Mouse (Mus musculus) layer of hippocampus, postnatal 36 days (tissue): ENCODE measurements around the gene Mest. TPM values are rescaled to one million over a fixed set of nuclear protein-coding genes. Genes with fewer than 3 reads are reported as not detected.

Experiments
- DNase-seq, 2 experiments: peaks; one replicate each; pipeline ENCODE4 v3.0.0; 2022
- total RNA-seq, 2 experiments: library from RNA; stranded (reverse); gene quantifications; 2 replicates each; pipeline ENCODE4 v1.2.3; 2021

Mest gene
- total RNA-seq, 2 experiments from 2014 or later, result 48.4 to 52.7 TPM

DNA sequence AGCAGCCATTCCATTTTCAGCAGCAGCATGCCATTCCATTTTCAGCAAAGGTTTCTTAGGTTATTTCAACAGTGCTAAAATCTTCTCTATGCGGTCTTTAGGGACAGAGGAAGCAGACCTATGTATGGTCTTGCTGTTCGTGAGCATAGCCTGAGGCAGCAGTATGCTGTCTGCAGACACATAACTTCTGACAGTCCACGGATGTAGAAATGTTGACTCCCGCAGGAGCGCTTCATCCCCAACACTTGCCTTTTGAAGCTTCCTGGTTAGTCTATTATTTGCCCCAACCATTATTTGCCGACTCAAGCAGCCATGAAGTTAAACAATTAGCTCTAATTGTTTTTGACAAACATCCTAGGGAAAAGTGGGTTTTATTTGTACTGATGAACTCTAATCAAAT, 14.2 kb upstream of the Mest start:
- DNase-seq, result no peak

DNA sequence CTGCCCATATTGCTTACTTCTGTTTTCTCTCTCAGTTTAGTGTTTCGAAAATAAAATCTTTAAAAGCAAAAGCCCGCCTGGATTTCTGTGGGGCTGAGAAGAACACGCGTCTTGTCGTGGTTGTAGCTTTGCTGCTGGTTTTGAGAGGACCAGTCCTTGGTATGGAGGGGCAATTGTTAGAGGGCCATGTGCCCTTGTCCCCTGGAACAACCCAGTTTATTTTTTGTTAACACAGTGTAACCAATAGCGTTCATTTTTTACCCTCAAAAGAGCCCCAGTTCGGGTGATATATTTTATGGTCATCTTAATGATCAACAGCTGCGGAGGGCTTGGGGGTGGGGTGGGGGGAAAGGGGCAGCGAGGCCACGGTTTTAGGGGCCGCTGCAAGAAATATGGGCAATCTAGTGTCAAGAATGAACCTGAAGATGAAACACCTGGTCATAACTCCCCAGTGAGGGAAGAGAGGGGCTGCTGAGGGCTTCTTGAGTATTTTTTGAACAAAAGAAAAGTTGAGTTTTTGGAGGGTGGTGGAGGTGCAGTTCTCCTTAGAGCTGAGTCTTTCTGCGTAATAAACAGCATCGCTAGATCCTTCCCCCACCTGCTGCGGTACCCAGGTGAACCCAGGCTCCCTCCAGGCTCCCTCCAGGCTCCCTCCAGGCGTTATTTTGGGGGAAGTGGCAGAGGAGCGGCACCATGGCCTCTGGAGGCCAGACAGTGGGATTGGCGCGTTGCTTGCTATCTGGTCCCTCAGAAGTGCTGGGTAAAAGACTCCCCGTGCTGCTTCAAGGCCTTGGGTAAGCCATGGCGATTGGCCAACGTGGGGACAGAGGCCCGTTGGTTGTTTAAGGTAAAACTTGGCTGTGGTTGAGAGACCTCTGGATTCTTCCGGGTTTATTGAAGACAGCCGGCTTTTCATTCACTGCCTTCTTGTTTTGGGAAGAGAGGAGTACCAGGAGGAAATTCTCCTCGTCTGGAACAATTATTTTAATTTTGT, 12.7 kb upstream of the Mest start:
- no peak for DNase-seq

DNA sequence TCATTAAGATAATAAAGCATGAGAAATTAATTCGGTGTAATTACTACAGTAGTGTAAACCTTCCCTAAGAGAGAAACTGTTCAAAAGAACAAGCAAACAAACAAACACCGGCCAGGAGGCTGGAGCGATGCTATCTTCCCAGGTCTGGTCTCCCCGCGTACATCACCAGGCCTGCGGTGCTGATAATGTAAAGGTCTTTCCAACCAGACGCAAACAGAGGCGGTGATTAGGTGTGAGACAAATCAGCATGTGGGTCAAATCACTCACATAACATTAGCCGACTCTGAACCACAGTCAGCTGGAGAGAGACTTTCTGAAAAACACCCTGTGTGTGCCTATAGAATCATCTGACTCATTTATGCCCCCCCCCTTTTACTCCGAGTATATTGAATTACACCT, 12.0 kb upstream of the Mest start:
- DNase-seq, result no peak

DNA sequence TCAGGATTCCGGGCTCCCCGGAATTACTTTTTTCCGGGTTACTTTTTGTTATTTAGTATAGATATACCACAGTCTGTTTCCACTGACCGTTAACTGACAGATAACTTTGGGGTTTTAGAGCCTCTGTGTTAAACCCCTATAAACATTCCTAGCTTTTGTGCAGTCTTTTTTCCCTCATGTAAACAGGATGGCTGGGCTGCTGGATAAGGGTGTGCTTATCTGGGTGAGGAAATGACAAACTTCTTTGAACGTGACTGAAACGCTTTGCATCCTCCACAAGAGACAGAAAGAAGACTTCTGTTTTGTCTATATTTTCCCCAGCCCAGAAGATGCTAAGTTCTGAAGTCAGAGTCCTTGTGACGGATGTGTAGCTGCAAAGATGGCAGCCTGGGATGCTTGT, 10.9 kb upstream of the Mest start:
- DNase-seq, result no peak

DNA sequence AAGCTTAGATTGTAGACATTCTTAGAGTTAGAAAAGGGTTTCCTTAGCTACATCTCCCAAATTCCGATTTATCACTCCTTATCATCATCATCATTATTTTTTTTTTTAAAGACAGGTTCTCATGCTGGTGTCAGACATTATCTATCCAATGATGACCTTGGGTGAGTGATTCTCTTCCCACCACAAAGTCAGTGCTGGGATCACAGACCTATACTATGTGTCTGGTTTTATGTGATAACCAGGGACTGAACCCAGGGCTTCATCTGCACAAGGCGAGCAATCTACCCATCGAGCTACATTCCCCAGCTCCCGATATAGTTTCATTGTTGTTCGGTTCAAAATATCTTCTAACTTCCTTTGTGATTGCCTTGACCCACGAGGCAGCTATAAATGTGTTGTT, 9.9 kb upstream of the Mest start:
- DNase-seq, result no peak

DNA sequence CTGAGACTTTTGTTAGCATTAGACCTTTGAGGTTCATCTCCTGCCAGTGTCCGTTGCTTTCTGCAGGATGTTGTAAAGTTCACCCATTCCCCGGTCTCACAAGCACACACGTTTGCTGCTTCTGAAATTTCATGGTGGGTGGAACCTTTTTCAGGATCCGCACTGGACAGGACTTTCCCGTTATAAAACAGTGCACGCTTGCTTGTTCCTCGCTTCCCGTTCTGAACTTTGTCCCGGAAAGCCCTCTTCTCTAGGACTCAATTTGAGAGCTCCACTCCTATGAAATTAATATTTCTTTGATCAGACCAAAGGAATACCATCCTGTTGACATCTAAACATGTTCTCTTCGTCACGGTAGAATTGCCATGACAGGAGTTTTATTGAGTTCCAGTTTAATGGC, 9.5 kb upstream of the Mest start:
- no peak for DNase-seq

DNA sequence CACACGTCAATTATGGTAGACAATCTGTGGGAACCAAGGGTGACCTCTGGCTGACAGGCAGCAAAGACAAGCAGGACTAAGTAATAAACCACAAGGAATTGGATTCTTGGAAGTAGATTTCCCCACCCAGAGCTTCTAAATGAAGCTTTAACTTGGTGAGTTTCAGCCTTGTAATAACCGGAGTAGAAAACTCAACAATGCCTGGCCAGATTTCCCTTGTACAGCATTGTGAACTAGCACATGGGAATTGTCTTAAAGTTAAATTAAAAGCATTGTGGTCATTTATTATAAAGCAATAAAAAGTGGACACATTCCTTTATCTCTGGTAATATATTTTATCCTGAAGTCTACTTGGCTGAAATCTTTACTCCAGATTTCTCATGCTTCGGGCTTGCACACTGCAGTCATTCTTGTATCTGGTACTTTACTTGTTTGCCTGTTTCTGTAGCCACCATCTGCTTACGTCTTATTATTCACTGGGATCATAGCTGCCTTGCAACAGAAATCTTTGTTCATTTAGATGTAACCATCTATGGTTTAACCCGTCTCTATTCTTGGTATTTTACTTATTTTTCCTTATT, 8.4 kb upstream of the Mest start:
- no peak for DNase-seq

DNA sequence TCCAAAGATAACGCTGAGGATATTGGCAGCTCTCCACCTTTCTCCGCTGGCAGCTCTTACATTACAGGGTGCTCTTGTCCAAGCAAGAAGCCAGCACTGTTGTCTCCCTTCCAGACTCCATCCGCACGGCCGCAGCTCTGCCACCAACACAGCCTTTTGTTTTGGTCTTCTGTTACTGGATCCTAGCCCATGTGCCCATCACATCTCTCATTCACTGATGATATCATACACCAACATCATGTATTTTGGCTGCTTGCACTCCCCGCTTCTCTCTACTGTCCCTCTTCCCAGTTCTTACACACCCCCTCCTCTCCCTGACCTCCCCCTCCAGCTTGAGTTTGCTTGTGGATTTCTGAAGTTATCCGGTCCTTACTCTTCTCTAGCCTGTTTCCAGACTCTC, 6.6 kb upstream of the Mest start:
- DNase-seq, result no peak

DNA sequence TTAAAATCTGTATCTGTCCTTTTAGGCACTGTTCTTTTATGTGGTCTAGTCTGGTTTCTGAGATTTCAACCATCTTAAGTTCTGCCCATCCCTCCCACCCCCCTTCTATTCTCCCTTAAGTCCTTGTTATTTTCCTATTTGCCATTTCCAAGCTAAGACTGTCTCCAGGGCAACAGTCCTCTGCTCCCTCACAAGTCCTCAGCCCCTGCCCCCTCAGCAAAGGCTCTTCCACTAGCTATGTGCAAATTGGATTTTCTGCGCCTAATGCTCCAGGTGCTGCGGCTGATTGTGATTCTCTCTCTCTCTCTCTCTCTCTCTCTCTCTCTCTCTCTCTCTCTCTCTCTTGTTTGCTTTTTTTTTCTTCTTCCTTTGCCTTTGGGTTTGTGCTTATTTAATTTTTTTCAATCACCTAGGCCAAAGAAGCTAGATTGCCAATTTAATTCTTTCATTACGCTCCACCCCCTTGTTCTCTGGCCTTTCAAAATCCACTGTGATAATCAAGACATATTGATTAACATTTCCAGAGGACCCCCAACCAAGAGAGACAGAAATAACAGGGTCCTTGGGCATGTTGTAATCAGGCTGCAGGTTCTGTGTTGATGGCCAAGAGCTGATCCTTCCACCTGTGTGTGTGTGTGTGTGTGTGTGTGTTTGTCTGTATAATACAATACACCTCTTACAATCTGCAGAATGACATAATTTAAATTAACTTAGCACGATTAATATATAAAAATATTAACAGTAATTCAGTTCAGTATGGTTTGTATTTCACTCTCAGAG, 772 bp upstream of the Mest start:
- no peak for DNase-seq

DNA sequence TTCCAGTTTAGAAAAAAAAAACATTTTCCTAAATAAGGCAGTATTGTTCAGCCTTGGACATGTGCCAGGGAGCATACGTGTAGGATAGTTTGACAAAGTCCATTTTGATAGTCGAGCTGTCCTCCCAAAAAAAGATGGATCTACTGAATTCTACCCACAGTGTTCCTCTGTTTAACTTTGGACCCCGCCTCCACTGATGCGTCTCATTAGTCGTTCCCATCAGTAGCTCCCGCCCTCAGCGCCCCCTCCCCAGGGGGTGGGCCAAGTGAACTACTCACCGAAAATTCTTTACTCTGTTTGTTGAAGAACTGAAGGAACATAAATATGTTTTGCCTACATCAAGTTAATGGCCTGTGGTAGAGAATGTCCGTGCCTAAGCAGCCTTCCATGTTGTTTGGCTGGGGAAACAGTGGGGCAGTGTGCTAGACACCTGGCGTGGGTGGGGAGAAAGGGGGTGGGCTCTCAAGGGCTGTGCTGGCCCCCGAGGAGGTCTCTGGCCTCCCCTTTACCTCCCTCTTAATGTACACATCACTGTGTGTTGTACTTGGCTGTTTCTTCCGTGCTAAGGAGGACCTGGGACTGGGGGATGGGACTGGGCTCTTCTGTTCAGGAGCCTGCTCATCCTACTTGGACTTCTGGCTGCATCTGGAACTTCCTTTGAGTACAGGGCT, 7.1 kb downstream of the Mest start:
- DNase-seq, result no peak

DNA sequence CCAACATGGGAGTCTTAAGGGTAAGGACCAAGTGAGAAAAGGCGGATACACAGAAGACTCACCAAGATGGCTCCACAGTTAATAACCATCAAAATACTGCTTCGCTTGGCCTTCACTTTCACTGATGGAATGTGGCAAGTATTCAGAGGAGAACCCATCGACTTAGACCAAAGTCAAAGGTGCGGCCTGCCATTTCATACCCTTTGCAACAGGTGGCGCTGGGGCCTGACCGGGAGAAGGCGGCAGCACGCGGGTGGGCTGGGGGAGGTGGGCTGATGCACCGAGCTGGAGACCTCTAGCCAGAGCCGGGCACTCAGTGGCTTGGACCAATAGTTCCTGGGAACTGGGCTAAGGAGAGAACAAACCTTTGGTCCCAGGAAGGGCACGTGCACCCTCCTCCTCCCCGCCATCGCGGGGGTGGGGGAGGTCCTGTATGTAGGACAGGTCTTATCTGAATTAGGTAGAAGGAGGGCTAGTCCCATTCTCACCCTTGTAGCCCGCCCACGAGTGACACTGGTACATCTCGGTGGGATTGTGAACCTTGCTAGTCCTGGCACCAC, 9.3 kb downstream of the Mest start:
- no peak for DNase-seq

DNA sequence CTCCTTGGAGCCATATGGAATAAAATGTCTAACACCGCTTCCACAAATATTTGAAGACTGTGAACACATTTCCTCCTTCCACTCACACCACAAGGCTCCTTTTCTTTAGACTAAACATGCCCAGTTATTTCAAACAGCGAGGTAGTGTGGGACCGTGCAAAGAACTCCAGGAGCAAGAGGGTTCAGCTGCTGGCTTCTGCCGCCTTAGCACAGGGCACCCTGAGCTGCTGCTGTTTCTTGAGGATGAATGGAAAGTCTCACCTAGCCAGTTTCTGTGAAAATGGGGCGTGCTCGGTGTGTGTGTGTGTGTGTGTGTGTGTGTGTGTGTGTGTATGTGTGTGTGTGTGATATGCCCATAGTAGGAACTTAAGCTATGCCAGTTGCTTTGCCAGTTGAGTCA, 11.1 kb downstream of the Mest start:
- DNase-seq, result no peak

DNA sequence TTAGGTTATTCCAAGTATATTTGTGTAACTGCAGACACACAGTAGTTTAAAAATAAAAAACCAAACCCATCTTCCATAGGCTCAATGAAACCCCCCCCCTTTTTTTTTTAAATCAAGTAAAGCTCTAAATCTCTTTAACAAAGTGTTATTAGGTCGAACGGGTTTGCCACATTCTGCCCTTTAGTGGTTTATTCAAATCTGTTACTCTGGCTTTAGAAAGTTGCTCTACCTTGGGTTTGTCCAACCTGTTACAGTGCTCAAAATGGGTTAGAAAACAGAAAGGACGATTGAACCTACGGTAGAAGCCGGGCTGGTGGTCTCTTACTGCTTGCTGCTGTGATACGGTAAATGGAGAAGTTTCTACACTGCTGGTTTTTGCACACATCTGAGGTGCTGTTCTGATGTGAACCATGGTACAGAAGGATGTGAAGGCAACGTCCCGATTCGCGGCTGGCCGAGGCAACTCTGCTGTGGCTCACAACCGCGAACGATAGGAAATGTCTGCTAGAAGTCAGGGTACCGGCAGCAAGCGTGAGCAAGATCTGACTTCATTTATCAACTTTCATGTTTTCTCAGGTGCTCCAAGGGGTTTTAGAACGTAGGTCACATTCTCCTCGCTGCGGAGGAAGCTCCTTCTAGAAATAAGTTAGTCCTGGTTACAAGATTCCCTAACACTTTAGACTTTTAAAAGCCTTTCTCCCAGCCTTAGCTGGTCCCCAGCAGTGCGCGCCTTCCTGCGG, 11.8 kb downstream of the Mest start:
- DNase-seq, result no peak

DNA sequence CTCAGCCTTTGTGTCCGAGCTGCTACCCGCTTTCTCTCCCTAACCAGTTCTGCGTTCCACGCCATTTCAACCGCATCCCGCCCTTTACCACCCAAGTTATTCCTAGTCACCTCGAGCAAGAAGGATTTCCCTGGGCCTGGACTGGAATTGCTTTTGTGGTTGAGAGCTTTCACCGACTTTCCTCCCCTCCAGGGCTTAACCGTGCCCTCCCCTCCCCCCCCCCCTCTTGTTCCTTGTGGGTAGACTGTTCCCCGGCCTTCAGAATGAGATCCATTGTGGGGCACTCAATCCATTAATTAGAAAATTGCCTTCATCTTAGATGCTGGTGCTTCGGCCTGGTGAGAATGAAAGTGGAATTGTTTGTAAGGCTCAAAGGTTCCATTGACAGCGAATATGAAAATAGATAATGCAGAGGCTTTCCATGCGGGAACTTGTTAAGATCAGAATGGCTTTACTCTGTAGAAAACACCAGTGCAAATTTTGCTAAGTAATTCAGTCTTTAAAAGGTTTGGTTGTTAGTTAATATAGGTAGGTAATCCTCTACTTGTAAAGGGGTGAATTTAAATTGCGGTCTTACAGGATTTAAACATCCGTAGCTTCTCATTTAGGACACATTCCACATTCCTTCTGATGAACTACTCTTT, 12.5 kb downstream of the Mest start:
- DNase-seq, result no peak

DNA sequence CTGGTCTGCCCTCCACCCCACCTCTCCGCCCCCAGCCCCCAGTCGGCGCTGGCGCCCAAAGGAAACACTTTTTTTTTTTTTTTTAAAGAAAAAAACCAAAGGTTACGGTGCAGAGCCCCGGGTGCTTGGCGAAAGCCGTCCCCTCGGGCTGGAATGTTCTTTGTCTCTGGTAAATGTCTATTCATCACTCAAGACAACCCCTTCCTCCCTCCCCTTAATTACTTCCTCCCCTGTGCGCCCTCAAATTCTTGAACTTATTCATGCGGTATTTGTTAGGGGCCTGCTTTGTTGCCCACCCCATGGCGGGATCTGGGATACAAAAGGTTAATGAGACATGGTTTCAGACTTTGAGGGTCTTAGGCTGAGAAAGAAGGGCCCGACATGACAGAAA, 13.0 kb downstream of the Mest start:
- no peak for DNase-seq

DNA sequence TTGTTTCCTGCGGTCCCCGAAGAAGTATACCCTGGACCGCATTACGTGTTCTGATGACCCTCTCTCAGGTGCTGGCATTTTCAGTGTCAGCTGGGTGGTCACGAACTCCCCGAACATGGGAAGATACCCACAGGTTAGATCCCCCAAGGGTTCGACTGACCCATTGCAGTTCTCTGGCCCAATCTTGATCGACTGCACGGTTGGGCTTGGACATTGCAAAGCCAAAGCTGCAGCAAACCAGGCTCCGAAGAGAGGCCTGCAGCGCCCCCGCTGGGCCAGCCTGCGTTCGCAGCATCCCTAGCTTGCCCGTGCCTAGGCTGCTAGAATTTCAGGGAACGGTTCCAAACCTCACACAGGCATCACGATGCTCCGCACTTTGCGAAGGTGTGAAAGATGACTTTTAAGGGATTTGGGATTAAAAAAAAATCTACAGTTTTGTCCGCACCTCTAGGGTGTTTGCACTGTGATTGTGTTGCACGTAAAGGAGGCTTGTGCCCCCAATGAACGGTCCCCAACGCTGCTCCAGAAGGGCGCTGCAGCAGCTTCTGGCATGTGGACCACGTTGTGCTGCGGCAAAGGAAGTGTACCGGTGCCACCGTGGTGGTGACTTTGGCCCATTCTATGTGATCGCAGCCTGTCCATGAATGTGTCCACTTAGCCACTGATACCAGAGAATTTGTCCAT, 13.7 kb downstream of the Mest start:
- peak; percentile 61 to 72 for DNase-seq

DNA sequence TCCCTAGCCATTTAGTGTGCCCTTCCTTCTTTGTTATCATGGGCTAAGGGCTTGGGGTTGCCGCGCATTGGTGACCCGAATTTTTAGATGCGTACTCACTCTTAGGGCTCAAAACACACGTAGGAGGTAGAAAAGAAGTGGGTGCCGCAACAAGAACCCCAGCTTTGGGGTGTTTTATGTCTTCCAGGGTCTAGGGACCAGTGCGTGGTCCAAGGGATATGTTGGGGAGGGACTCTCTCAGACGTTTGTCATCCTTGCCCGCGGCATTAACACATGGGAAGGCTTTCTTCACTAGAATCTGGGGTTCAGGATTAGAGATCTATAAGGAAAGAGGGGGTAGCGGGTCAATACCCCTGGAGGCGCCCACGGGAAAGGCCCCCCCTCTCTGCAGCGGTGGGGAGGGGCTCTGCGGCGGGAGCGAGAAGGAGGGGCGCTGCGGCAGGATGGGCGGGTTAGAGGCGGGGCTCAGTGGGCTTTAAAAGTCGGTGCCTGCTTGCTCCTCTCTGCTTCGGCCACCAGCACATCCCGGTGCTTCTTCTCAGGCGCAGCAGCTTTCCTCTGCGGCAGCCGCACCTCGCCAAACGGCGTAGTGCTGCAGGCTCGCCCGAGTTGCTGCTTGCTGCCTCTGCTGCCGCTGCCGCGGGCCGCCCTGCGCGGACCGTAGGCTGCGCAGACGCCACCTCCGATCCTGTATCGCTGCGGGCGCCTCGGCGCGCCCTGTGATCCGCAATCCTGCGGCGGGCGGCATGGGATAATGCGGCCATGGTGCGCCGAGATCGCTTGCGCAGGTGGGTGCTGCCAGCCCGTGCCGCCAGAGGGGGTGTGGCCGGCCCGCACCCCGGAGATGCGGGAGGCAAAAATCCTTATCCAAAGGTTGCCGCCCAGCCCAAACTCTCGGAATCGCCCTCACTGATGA, 14.5 kb downstream of the Mest start:
- peak; percentile 68 to 77 for DNase-seq

DNA sequence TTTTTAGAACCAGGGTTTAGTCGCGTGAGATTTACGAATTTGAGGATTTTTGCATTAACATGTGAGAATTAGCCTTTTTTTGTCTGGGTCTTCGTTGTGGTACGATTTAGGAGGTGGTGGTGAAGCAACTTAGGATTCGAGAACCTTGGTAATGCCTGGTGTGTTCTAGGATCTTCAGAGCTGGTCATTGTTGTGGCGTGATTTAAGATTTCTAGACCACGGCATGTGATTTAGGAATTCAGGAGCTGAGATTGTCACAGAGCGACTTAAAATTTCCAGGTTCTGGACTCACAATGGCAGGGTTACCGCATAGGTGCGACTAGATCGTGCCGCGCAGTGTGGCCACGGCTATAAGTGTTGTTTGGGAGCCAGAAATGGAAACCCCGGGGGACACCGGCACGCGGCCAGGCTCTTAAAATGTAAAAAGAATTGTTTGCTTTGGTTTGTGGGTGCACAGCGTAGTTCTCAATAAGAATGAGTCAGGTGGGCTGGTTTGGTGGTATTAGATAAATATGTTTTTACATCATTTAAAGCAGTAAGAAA, 15.2 kb downstream of the Mest start:
- DNase-seq, result no peak

DNA sequence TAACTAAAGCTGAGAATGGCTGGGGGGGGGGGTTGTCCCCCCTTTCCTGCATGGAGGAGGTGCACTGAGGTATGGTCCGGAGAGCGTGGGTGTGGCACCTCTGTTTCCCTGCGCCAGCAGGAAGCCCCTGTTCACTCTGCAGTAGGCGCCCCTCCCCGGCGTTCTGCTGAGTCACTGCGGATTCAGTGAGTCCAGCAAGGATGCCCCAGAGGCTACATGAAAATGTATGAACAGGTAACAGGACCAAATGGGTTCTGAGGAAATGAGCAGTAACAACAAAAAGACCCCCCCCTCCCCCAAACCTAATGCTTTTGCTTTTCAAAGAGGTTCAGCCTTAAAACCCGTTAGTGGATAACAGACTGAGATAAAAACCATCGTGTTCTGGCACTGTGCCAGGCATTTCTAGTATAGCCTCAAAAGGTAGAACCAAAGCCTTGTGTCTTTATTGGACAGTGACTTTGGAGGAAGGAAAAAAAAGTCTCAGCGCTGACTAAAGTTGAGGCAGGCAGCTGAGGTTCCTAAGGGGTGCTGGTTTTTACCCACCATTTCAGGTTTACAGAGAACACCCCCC, 15.9 kb downstream of the Mest start:
- no peak for DNase-seq
